Mouse (Mus musculus) cortical plate, adult 2 months (tissue): ENCODE data around the gene Morn3. TPM values are rescaled to one million over a fixed set of nuclear protein-coding genes. Genes with fewer than 3 reads are reported as not detected.
A peak's percentile ranks its signal among the peaks of the same experiment; 100 is the strongest.
"Not testable (repeated sequence)": the region's sequence is repeated elsewhere in the genome, so short reads cannot be mapped to it uniquely, and the experiment has no call there.

Experiments
- H3K27ac ChIP-seq: fragments of 200-500 bp; 2 replicates; pipeline ENCODE4 v1.5.1; 2012; ENCODE audit warnings: low read length, control low read depth, inconsistent platforms; ENCODE audit not compliant: insufficient read depth
- H3K4me1 ChIP-seq: fragments of 200-500 bp; 2 replicates; pipeline ENCODE4 v1.6.1; 2011; ENCODE audit warnings: low read length; ENCODE audit not compliant: control insufficient read depth, insufficient read depth
- H3K4me3 ChIP-seq: fragments of 200-500 bp; 2 replicates; pipeline ENCODE4 v1.5.1; 2011; ENCODE audit warnings: mild to moderate bottlenecking, low read length, control low read depth; ENCODE audit not compliant: insufficient read depth
- CTCF ChIP-seq: fragments of 200-500 bp; IDR thresholded peaks from 2 replicates; pipeline ENCODE4 v1.5.1; 2011; ENCODE audit warnings: mild to moderate bottlenecking, control low read depth, low read length; ENCODE audit not compliant: insufficient read depth; ENCODE audit errors: extremely low read depth
- POLR2A ChIP-seq: fragments of 200-500 bp; IDR thresholded peaks from 2 replicates; pipeline ENCODE4 v1.6.1; 2011; ENCODE audit warnings: mild to moderate bottlenecking, low read length, control low read depth; ENCODE audit not compliant: insufficient read depth; ENCODE audit errors: extremely low read depth
- polyA plus RNA-seq: library from polyadenylated mRNA; depleted of rRNA; stranded (reverse); fragments of >200 nt; gene quantifications from 2 replicates; pipeline ENCODE4 v1.2.3, GENCODE M21; 2012

Gene Morn3
- polyA plus RNA-seq, 1 experiment: 0.27 TPM

DNA sequence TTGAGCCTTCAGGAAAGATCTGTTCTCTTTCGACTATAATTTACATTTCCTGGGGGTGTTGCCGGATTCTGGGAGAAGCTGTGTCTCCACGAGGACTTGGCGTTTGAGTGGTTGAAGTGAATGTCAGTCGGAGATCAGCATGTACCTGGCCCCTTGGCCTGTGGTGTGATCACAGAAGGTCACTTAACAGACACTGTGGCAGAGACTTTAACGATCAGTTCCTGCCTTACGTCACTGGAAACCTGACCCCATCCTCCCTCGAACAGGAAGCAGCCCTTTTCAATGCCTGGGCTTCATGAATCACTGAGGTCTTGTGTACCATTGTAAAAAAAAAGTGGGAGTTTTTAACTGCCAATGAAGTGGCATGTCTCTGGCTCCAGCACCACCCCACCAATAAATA, 33.2 kb upstream of the Morn3 start:
- Histone ChIP-seq H3K4me1 (peaks cover 6% of the 10 kb centered on the region), H3K4me3 (no peak overlapping the region), H3K27ac (no peak overlapping the region)
- no peak for TF ChIP-seq CTCF
- TF ChIP-seq POLR2A: no peak

DNA sequence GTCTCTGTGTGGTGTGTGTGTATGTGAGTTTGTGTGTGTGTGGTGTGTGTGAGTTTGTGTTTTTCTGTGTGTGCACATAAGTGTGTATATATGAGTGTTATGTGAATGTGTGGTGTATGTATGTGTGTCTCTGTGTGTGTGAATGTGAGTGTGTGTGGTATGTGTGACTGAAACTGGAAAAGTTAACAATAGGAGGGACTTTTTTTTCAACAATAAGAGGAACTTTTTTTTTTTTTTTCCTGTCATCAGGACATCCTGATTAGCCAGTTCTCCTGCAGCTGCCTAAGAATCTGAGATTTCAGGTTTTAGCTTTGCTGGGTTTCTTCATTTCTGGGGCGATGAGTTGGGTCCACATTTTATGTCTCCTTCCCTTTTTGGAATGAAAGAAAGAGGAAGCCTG, 32.8 kb upstream of the Morn3 start:
- Histone ChIP-seq H3K27ac (no peak overlapping the region), H3K4me3 (no peak overlapping the region)
- TF ChIP-seq CTCF (no peak), POLR2A (no peak)

DNA sequence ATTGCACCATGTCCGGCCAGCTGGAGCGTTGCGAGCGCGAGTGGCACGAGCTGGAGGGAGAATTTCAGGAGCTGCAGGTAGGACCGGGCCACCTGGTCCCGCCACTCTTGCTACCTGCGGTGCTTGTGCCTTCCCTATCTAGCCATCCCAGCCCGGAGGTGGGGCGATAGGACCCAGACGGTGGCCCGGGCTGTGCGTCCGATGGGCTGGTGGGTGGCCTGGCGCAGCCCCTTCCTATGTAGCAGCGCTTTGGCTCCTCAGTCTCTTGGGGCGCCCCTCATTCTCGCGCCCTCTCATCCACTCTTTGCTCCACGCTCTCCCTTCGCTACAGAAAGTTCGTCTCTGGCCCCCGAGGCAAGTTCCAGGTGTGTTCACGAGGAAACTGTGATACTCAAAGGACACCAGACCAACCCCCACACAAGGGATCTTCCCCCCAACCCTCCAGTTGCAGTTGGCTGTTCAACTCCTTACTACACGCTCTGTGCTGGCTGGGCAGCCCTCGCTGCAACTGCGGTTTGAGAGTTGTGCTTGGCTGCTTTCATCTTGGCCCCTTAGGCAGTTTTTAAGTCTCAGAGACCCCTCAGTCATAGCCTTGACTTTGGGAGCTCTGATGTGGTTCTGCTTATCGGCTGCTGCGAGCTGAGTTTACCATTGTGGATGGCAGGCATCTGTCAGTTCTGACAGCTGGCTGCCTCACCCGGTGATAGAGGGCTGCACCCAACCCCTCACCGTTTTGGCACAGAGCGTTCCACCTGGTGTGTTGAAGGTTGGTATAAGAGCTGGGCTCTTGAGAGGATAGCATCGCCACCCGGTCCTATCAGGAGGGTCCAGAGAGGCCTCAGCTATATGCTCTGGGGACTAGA, 29.8 kb upstream of the Morn3 start:
- TF ChIP-seq CTCF (no peak), POLR2A (no peak)
- peaks cover 6% of the 10 kb centered on the region for H3K4me1 ChIP-seq
- peak overlapping the region; percentile 75; the same call in 1 of the 2 replicates for H3K27ac ChIP-seq
- peak overlapping the region; percentile 69 for H3K4me3 ChIP-seq

More for the DNA sequence above, 32.8 kb upstream of the Morn3 start:
- peaks cover 6% of the 10 kb centered on the region for H3K4me1 ChIP-seq

DNA sequence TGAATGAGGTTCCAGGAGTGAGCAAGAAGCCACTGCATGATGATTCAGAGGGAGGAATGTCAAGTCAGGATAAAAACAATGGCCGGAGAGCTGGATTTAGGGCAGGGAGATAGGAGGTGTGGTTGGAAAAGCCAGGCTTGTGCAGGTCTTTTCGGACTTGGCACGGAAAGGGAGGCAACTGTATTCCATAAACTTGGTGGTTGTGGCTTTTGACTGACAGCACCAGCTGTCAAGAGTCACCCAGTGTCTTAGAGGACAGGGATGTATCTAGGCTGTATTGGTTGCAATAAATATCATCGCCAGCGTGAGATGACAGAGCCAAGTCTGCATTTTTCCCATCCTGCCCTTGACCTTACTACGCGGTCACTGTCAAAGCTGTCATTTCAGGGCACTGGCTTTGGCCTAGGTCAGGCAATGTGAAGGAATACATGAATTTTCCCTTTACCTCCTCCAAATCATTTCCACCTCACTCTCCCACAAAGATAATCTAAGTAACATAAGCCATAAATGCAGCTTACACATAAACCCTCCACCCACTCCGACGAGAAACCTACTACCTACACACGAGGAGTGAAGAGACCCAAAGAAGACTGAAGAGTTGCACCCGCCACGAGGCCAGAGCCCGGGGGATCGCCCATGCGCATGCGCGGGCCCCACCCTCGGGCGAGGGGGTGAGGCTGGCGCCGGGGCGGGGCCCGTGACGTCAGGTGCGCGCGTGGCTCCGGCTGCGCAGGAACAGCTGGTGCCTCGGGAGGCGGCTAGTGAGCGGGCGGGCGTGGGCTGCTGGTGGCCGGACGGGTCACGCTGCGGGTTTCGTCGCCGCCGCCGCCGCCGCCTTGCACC, 29.0 kb upstream of the Morn3 start:
- peak overlapping the region; percentile 75; the same call in 1 of the 2 replicates for H3K27ac ChIP-seq
- H3K4me3 ChIP-seq: peak overlapping the region; percentile 69
- TF ChIP-seq POLR2A (peak; percentile 64; the same call in 1 of the 2 replicates), CTCF (no peak)
- peaks cover 6% of the 10 kb centered on the region for H3K4me1 ChIP-seq

DNA sequence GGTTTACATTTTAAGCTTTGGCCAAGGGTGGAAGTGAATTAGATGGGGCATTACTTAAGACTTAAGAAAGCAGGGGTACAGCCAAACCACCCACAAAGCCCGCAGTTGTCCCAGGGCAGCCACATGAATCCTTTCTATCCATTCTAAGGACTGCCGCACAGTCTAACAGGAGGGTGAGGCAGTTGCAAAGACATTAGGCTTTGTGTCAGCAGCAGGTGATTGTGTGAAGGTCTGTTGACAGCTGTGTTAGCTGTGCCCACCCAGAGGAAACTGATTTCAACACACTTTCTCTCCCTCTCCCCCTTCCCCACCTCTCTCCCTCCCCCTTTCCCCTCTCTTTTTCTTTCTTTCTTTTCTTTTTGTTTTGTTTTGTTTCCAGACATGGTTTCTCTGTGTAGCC, 21.9 kb upstream of the Morn3 start:
- TF ChIP-seq POLR2A: no peak
- TF ChIP-seq CTCF: no peak

DNA sequence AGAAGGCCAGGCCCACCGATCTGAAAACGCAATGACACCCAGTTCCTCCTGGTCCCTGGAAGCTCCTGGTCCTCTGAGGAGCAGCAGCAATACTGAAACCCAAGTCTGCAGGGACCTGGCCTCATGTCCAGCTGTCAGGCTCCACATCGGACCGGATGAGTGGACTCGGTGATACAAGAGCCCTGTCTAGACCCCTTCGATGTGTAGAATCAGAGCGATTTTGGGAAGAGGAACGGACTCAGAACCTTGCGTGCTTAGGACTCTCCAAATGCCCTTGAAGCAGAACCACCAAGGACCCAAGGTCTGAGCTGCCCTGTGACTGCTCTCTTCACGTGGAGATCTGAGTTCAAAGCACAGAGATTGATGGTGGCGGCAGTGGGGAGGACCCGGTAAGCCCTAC, 21.3 kb upstream of the Morn3 start, which contains the start of gene Tmem120b:
TSS of gene Tmem120b (plus strand) at position 301 of the 400 bp plus-strand sequence.
- H3K4me3 ChIP-seq: no peak within 1 kb of the TSS
- H3K27ac ChIP-seq: no peak within 1 kb of the TSS
- TF ChIP-seq CTCF (no peak), POLR2A (no peak)
- H3K4me1 ChIP-seq: no peaks in the 10 kb centered on the region

More for the DNA sequence above, 21.9 kb upstream of the Morn3 start:
- Histone ChIP-seq H3K27ac (no peak overlapping the region), H3K4me3 (no peak overlapping the region), H3K4me1 (no peaks in the 10 kb centered on the region)

DNA sequence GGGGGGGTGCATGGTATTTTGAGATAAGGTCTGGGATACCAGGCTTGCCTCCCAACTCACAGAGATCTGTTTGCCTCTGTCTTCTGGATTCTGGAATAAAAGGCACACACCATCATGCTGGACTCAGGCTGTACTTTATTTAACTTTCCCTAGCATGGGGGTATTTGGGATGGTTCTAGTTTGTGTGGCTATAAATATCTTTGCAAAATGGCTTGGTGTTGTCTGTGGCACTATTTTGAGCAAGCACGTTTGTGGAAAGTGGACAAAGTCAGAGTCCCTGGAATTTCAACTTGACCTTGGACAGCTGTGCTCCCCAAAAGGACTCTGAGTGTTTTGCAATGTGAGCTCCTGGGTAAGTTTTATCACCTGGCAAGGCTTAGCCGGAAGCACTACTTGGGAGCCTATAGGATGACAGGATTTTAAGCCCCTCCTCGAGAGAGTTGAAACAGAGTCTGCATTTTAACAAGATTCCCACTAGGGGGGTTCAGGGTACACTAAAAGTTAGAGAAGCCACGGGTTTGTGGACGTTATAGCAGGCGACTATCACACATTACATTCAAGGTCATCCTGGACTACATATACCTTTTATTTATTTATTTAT, 20.7 kb upstream of the Morn3 start:
- Histone ChIP-seq H3K4me3 (no peak overlapping the region), H3K4me1 (no peaks in the 10 kb centered on the region), H3K27ac (no peak overlapping the region)
- TF ChIP-seq POLR2A (no peak), CTCF (no peak)

DNA sequence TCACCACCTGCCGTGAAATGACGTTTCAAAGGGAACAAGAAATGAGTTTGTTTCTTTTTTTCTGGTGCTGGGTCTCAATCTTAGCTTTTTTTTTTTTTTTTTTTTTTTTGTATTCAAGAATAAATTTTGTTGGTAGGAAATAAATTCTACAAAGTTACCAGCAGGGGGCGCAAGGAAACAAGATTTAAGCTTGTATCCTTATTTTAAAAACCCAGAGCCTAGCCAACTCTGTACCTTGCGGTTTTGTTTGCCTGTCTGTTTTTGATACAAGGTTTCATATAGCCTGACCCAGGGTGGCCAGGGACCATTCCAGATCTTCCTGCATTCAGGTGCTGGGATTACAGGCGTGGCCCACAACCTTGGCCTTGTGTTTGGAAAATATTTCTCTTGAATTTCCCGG, 17.4 kb upstream of the Morn3 start:
- H3K4me3 ChIP-seq: peak overlapping the region; percentile 13; the same call in 1 of the 2 replicates
- no peaks in the 10 kb centered on the region for H3K4me1 ChIP-seq
- TF ChIP-seq CTCF (peak; percentile 13; the same call in 1 of the 2 replicates), POLR2A (no peak)
- no peak overlapping the region for H3K27ac ChIP-seq

DNA sequence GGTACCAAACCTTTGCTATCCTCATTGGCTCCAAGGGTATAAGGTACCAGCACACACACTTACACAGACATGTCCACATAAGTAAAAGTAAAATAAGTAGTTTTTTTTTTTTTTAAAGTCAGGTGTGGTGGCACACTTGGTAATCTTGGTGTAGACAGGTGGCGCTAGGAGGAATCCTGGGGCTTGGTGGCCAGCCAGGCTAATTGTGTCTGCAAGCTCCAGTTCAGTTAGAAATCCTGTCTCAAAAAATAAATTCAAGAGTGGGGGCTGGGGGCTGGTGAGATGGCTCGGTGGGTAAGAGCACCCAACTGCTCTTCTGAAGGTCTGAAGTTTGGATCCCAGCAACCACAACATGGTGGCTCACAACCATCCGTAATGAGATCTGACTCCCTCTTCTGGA, 16.3 kb upstream of the Morn3 start:
- Histone ChIP-seq H3K27ac (no peak overlapping the region), H3K4me1 (no peaks in the 10 kb centered on the region), H3K4me3 (no peak overlapping the region)
- TF ChIP-seq CTCF (no peak), POLR2A (no peak)

DNA sequence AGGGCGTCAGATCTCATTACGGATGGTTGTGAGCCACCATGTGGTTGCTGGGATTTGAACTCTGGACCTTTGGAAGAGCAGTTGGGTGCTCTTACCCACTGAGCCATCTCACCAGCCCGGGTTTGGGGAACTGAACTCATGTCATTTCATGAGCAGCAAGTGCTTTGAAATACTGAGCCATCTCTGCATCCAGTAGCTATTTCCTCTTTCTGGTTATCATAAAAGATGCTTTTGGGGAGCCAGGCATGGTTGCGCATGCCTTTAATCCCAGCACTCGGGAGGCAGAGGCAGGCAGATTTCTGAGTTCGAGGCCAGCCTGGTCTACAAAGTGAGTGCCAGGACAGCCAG, 14.6 kb upstream of the Morn3 start:
- not testable (repeated sequence) for H3K4me1 ChIP-seq, H3K27ac ChIP-seq, H3K4me3 ChIP-seq
